Mouse (Mus musculus) liver, embryonic 16.5 days (tissue): ENCODE measurements around the gene Myd88. TPM values are rescaled to one million over a fixed set of nuclear protein-coding genes. Genes with fewer than 3 reads are reported as not detected.

Experiments used
- ATAC-seq: fragments of 200-750 bp; cut with Nextera tagmentation; 2 replicates; pipeline ENCODE4 v1.8.0; 2017; ENCODE audit warnings: low read depth, mild to moderate bottlenecking, moderate number of reproducible peaks, moderate library complexity
- H3K27ac ChIP-seq: fragments of 300-500 bp; sonication (generic); 2 replicates; pipeline ENCODE4 v1.5.1; 2014; ENCODE audit warnings: mild to moderate bottlenecking, low read length
- H3K27me3 ChIP-seq: fragments of 300-500 bp; sonication (generic); 2 replicates; pipeline ENCODE4 v1.6.1; 2014; ENCODE audit warnings: low read depth, low read length, mixed read lengths; ENCODE audit not compliant: control insufficient read depth, insufficient read depth
- H3K36me3 ChIP-seq: fragments of 300-500 bp; sonication (generic); 2 replicates; pipeline ENCODE4 v1.6.1; 2014; ENCODE audit warnings: mild to moderate bottlenecking; ENCODE audit not compliant: control insufficient read depth, insufficient read depth
- H3K4me1 ChIP-seq: fragments of 300-500 bp; sonication (generic); 2 replicates; pipeline ENCODE4 v1.6.1; 2014; ENCODE audit warnings: low read depth, low read length, mixed read lengths; ENCODE audit not compliant: control insufficient read depth
- H3K4me2 ChIP-seq: fragments of 300-500 bp; sonication (generic); 2 replicates; pipeline ENCODE4 v1.6.1; 2014; ENCODE audit warnings: low read depth, low read length, mixed read lengths
- H3K4me3 ChIP-seq: fragments of 300-500 bp; sonication (generic); 2 replicates; pipeline ENCODE4 v1.5.1; 2014; ENCODE audit warnings: low read depth, mild to moderate bottlenecking, low read length
- H3K9ac ChIP-seq: fragments of 300-500 bp; sonication (generic); 2 replicates; pipeline ENCODE4 v1.6.1; 2014; ENCODE audit warnings: low read depth, low read length
- H3K9me3 ChIP-seq: fragments of 300-500 bp; sonication (generic); replicated peaks from 2 replicates; pipeline ENCODE4 v1.6.1; 2016; ENCODE audit warnings: low read length; ENCODE audit not compliant: control insufficient read depth
- WGBS: fragments of 180-500 bp; shearing (Covaris S2); extraction: QIAGEN DNeasy Blood & Tissue Kit; methylation state at CpG from one replicate; pipeline ENCODE4 v1.1.7; 2014; ENCODE audit not compliant: insufficient replicate concordance; 5-methylcytosine and 5-hydroxymethylcytosine counted together
- polyA plus RNA-seq: library from polyadenylated mRNA; unstranded; fragments of >200 nt; fragmentation: Nextera tagmentation; extraction: Ambion mirVana; gene quantifications from 2 replicates; pipeline ENCODE4 v1.2.1, GENCODE M21; 2015

Gene Myd88
- polyA plus RNA-seq, 1 experiment from 2014 or later: 14.7 TPM

- under 1% methylated on average over 58 of the region's 59 CpGs for WGBS
- peak overlapping the region; percentile 88 for H3K4me3 ChIP-seq
- H3K36me3 ChIP-seq: no peaks in the 10 kb centered on the region
- peak; percentile 0; the same call in 1 of the 2 replicates for ATAC-seq
- H3K9me3 ChIP-seq: no peaks in the 10 kb centered on the region
- peak overlapping the region; percentile 83 for H3K4me2 ChIP-seq
- no peaks in the 10 kb centered on the region for H3K27me3 ChIP-seq
- H3K27ac ChIP-seq: peak overlapping the region; percentile 99
- peak overlapping the region; percentile 86 for H3K9ac ChIP-seq
- peaks cover 20% of the 10 kb centered on the region for H3K4me1 ChIP-seq
These were observed 19.6 kb downstream of the Myd88 start for GRCm38 (mm10) chr9:119321392-119322229.

GRCm38 (mm10) chr9:119320946-119321345, 20.3 kb downstream of the Myd88 start:
- Histone ChIP-seq H3K4me1 (peaks cover 20% of the 10 kb centered on the region), H3K27me3 (no peaks in the 10 kb centered on the region), H3K9me3 (no peaks in the 10 kb centered on the region), H3K36me3 (no peaks in the 10 kb centered on the region), H3K4me2 (peak overlapping the region; percentile 83), H3K27ac (no peak overlapping the region), H3K4me3 (peak overlapping the region; percentile 88), H3K9ac (peak overlapping the region; percentile 86)
- ATAC-seq: no peak
- 7% methylated on average over 7 of the region's 7 CpGs for WGBS

- no peak overlapping the region for H3K27ac ChIP-seq
- H3K27me3 ChIP-seq: no peaks in the 10 kb centered on the region
- H3K4me3 ChIP-seq: no peak overlapping the region; the same call in 1 of the 2 replicates
- no peaks in the 10 kb centered on the region for H3K36me3 ChIP-seq
- no peak overlapping the region for H3K9ac ChIP-seq
- H3K4me2 ChIP-seq: no peak overlapping the region
- ATAC-seq: no peak
- no peaks in the 10 kb centered on the region for H3K9me3 ChIP-seq
- 82% methylated on average over 7 of the region's 7 CpGs for WGBS
- H3K4me1 ChIP-seq: peaks cover 20% of the 10 kb centered on the region
These were observed 20.8 kb downstream of the Myd88 start for GRCm38 (mm10) chr9:119320446-119320845.

GRCm38 (mm10) chr9:119318891-119319290, 22.3 kb downstream of the Myd88 start:
- H3K9me3 ChIP-seq: no peaks in the 10 kb centered on the region
- no peak overlapping the region for H3K27ac ChIP-seq
- WGBS: 81% methylated on average over 1 of the region's 1 CpGs
- H3K27me3 ChIP-seq: no peaks in the 10 kb centered on the region
- no peak overlapping the region for H3K4me3 ChIP-seq
- no peaks in the 10 kb centered on the region for H3K36me3 ChIP-seq
- peaks cover 14% of the 10 kb centered on the region for H3K4me1 ChIP-seq
- H3K4me2 ChIP-seq: no peak overlapping the region
- H3K9ac ChIP-seq: no peak overlapping the region
- ATAC-seq: no peak

GRCm38 (mm10) chr9:119313096-119313495, 28.1 kb downstream of the Myd88 start:
- no peak overlapping the region for H3K4me2 ChIP-seq
- no peaks in the 10 kb centered on the region for H3K27me3 ChIP-seq
- H3K4me1 ChIP-seq: no peaks in the 10 kb centered on the region
- H3K4me3 ChIP-seq: no peak overlapping the region
- no peaks in the 10 kb centered on the region for H3K36me3 ChIP-seq
- no peaks in the 10 kb centered on the region for H3K9me3 ChIP-seq
- ATAC-seq: no peak
- H3K9ac ChIP-seq: no peak overlapping the region
- WGBS: 88% methylated on average over 10 of the region's 10 CpGs
- H3K27ac ChIP-seq: no peak overlapping the region

GRCm38 (mm10) chr9:119309067-119309466, 32.1 kb downstream of the Myd88 start:
- no peak for ATAC-seq
- WGBS: 69% methylated on average over 1 of the region's 1 CpGs
- no peaks in the 10 kb centered on the region for H3K4me1 ChIP-seq
- H3K36me3 ChIP-seq: no peaks in the 10 kb centered on the region
- no peaks in the 10 kb centered on the region for H3K9me3 ChIP-seq
- H3K27me3 ChIP-seq: no peaks in the 10 kb centered on the region
- no peak overlapping the region for H3K4me2 ChIP-seq
- H3K9ac ChIP-seq: no peak overlapping the region
- no peak overlapping the region for H3K27ac ChIP-seq
- no peak overlapping the region for H3K4me3 ChIP-seq

GRCm38 (mm10) chr9:119305863-119306262, 35.3 kb downstream of the Myd88 start:
- Histone ChIP-seq H3K36me3 (no peaks in the 10 kb centered on the region), H3K27me3 (no peaks in the 10 kb centered on the region), H3K4me3 (no peak overlapping the region), H3K9ac (no peak overlapping the region), H3K9me3 (no peaks in the 10 kb centered on the region), H3K4me2 (no peak overlapping the region), H3K27ac (no peak overlapping the region), H3K4me1 (no peaks in the 10 kb centered on the region)
- ATAC-seq: 0 out of 2 replicates have a peak, but pooled peaks have one; percentile 45
- WGBS: 74% methylated on average over 7 of the region's 7 CpGs

GRCm38 (mm10) chr9:119298563-119298962, 42.6 kb downstream of the Myd88 start:
- no peaks in the 10 kb centered on the region for H3K36me3 ChIP-seq
- H3K9ac ChIP-seq: no peak overlapping the region
- H3K4me3 ChIP-seq: no peak overlapping the region
- H3K4me2 ChIP-seq: no peak overlapping the region
- no peaks in the 10 kb centered on the region for H3K9me3 ChIP-seq
- H3K27me3 ChIP-seq: no peaks in the 10 kb centered on the region
- no peaks in the 10 kb centered on the region; the same call in 1 of the 2 replicates for H3K4me1 ChIP-seq
- no peak overlapping the region for H3K27ac ChIP-seq
- ATAC-seq: no peak
- WGBS: 75% methylated on average over 3 of the region's 3 CpGs

GRCm38 (mm10) chr9:119297696-119298095, 43.5 kb downstream of the Myd88 start:
- no peaks in the 10 kb centered on the region; the same call in 1 of the 2 replicates for H3K4me1 ChIP-seq
- H3K27ac ChIP-seq: no peak overlapping the region
- 66% methylated on average over 6 of the region's 6 CpGs for WGBS
- no peaks in the 10 kb centered on the region for H3K27me3 ChIP-seq
- H3K4me2 ChIP-seq: no peak overlapping the region
- no peak overlapping the region for H3K9ac ChIP-seq
- H3K9me3 ChIP-seq: no peaks in the 10 kb centered on the region
- H3K4me3 ChIP-seq: no peak overlapping the region
- ATAC-seq: peak; percentile 48; the same call in 1 of the 2 replicates
- no peaks in the 10 kb centered on the region for H3K36me3 ChIP-seq
